Mouse (Mus musculus) bone marrow, adult 2 months (tissue): ENCODE data around the gene Cxcl5. TPM values are rescaled to one million over a fixed set of nuclear protein-coding genes. Genes with fewer than 3 reads are reported as not detected.
"Not testable (repeated sequence)": the region's sequence is repeated elsewhere in the genome, so short reads cannot be mapped to it uniquely, and the experiment has no call there.

Source experiments
- H3K27ac ChIP-seq: fragments of 200-500 bp; 2 replicates; pipeline ENCODE4 v1.5.1; 2012; ENCODE audit warnings: low read depth, mild to moderate bottlenecking, control low read depth, inconsistent platforms, low read length; ENCODE audit not compliant: control insufficient read depth, poor library complexity, insufficient read depth
- H3K4me1 ChIP-seq: fragments of 200-500 bp; 2 replicates; pipeline ENCODE4 v1.6.1; 2011; ENCODE audit warnings: low read length; ENCODE audit not compliant: control insufficient read depth, insufficient read depth
- H3K4me3 ChIP-seq: fragments of 200-500 bp; replicated peaks from 2 replicates; pipeline ENCODE3; 2011; ENCODE audit warnings: mild to moderate bottlenecking, low read depth, low read length, control low read depth; ENCODE audit not compliant: control insufficient read depth
- CTCF ChIP-seq: fragments of 200-500 bp; IDR thresholded peaks from 2 replicates; pipeline ENCODE4 v1.5.1; 2011; ENCODE audit warnings: low read length, control low read depth; ENCODE audit not compliant: control insufficient read depth, insufficient read depth
- POLR2A ChIP-seq: fragments of 200-500 bp; IDR thresholded peaks from 2 replicates; pipeline ENCODE4 v1.6.1; 2011; ENCODE audit warnings: low read depth, mild to moderate bottlenecking, control low read depth, low read length, borderline replicate concordance; ENCODE audit not compliant: control insufficient read depth
- WGBS: fragments of 180-500 bp; shearing (Covaris S2); methylation state at CpG from one replicate; pipeline ENCODE4 v1.1.7; 2018; 5-methylcytosine and 5-hydroxymethylcytosine counted together
- polyA plus RNA-seq: library from polyadenylated mRNA; stranded (reverse); fragments of >200 nt; gene quantifications from 2 replicates; pipeline ENCODE4 v1.2.4, GENCODE M21; 2011; ENCODE audit warnings: low replicate concordance; ENCODE audit not compliant: missing spikeins, insufficient read depth, insufficient read length

Cxcl5 gene
- polyA plus RNA-seq, 1 experiment: 5.4 TPM

DNA sequence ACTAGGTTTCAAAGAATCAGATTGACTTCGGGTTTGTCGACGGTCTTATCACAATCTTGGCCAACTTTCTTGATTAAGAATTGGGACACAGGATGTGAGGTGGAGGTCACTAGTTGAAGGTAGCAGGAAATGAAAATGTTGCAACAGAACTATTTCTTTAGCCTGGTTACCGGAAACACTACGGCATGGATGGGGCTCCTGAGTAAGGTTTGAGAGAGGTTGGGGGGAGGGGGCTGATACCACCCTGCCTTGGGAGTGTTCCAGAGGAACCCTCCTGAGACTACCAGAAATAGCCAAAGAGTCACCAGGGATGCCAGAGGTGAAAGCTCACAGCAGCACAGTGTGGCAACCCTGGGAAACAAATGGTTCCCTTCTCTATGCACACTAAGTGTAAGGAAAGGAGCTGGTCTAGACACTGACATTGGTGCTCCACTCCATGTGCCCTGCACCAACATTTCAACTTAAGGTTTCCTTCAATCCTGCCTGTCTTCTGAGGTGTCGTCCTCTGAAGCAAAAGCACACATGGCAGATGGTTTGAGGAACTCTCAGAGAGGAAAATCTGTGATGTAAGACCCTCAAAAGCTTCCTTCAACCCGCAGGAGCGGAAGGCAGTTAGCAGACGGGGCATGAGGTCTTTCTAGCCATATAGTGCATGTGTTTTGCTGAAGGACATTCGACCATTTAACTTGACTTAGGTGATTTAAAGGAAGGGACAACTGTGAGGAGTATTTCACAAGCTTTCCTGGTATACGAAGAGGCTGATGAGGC, 30.3 kb downstream of the Cxcl5 start:
- Histone ChIP-seq H3K4me1 (no peaks in the 10 kb centered on the region; the same call in none of the 2 replicates), H3K4me3 (no peak overlapping the region), H3K27ac (peak overlapping the region; percentile 74)
- no peak for TF ChIP-seq POLR2A
- TF ChIP-seq CTCF: no peak
- WGBS: under 1% methylated on average over 11 of the region's 11 CpGs

DNA sequence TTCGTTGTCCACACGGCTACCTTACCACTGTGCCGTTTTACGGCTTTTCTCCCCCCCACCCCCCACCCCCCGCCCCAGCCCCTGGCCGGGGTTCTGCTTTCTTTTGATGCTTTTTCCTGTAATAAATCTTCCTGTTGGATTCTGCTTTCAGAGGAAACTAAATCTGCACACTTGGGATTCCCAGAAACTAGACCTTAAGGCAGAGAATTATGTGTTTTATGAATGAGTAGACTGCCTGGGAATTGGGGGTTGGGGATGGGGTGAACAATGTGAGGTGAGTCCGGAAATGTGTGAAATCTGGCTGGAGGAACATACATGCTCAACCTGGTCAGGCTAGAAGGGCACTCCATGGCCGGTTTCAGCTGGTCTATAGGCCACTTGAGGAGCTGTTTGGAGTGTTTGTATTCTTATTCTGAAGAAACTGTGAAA, 30.9 kb downstream of the Cxcl5 start:
- TF ChIP-seq CTCF (no peak), POLR2A (no peak)
- under 1% methylated on average over 8 of the region's 8 CpGs for WGBS
- H3K4me1 ChIP-seq: no peaks in the 10 kb centered on the region; the same call in none of the 2 replicates
- peak overlapping the region; percentile 53; the same call in 1 of the 2 replicates for H3K27ac ChIP-seq
- no peak overlapping the region for H3K4me3 ChIP-seq

DNA sequence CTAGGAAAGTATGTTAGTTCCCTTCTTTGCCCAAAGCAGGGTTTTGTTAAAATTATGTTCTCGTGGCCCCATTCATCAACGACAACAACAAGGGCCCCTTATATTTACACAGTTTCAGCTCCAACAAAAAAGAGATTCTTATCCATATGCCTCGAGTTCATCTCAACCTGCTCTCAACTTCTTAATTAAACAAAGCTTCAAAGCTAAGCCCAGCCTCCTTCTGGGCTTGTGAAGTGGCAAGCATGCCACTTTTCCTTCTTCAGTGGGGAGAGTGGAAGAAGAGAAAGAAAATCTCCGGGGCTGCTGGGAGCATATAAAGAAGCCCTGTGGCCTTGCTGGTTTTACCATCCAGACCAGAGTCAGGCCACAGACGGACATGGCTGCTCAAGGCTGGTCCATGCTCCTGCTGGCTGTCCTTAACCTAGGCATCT, 35.0 kb downstream of the Cxcl5 start, which contains the start of gene Cxcl15:
Gene Cxcl15 (plus strand): TSS at position 340 of the 431 bp plus-strand sequence.
- WGBS: 75% methylated on average over 5 of the region's 5 CpGs
- H3K4me3 ChIP-seq: no peak within 1 kb of the TSS
- peaks cover 1% of the 10 kb centered on the region for H3K4me1 ChIP-seq
- TF ChIP-seq CTCF (no peak), POLR2A (no peak)
- H3K27ac ChIP-seq: no peak within 1 kb of the TSS; the same call in 1 of the 2 replicates

DNA sequence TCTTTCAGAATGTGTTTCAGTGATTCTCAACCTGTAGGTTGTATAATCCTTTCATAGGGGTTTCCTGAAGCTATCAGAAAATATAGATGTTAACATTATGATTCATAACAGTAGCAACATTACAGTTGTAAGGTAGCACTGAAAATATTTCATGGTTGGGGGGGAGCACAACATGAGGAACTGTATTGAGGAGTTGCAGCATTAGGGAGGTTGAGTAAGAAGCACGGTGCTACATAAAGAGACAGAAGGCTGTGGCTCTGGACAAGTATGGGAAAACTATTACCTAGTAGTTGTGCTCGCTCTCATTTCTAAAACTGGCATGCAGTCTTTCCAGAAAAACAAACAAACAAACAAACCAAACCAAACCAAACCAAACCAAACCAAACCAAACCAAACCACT, 36.2 kb downstream of the Cxcl5 start:
- H3K27ac ChIP-seq: not testable (repeated sequence)

DNA sequence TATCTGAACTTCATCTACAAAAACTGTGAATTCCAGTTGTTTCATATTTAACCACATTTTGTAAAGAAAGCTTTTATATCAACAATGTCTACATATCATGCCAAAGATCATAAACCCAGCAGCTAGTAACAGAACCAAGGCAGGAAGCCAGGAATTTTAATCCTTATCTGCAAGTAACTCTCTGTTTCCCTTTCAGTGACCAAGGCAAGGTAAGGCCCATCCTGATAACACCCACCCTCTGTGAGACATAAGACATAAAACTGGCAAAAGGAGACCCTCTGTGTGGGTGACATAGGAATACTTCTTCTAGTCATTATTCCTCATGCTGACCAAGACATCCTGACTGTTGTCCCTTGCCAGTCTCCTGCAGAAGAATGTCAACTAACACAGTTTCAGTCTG, 45.4 kb downstream of the Cxcl5 start:
- Histone ChIP-seq H3K27ac (no peak overlapping the region), H3K4me1 (no peaks in the 10 kb centered on the region), H3K4me3 (no peak overlapping the region)
- TF ChIP-seq POLR2A: no peak
- no peak for TF ChIP-seq CTCF

More for the DNA sequence above, 36.2 kb downstream of the Cxcl5 start:
- 48% methylated on average over 2 of the region's 2 CpGs for WGBS
- not testable (repeated sequence) for H3K4me1 ChIP-seq, H3K4me3 ChIP-seq

- Histone ChIP-seq H3K4me1 (no peaks in the 10 kb centered on the region), H3K4me3 (no peak overlapping the region), H3K27ac (no peak overlapping the region)
- TF ChIP-seq CTCF (no peak), POLR2A (no peak)
Measured at GRCm38 (mm10) chr5:90806050-90806449, 46.9 kb downstream of the Cxcl5 start.

DNA sequence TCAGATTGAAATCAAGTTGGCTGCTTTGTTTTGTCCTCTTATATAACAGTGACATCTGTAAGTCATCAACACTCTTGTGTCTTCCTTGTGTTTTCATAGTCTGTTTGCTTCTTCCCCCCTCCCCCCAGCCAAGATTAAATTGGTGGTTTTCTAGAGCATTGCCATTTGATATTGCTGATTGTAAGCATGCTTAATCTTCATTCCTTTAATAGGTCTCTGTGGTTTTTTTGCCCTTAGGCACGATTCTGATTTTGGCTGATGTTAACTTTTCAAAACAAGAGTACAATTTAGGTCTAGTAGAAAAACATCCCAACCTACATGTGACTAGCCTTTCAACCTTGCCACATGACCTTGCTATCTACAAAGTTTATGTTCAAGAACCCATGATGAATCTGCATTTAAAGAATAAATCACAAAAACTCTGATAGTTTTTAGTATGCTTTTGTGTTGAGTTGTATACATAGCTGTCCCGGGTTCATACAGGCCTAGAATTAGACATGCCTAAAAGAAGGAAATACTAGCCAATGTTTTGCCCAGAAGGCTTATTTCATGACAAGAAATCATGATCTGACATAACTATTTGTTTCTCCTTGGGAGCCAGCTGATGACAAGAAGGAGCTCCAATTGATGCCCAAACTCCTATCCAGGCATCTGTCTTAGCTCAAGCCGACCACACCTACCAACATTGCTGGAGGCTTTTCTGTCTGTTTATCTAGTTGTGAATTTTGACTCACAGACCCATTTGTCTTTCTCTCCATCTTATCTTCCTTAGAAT, 48.2 kb downstream of the Cxcl5 start:
- TF ChIP-seq CTCF (no peak), POLR2A (no peak)
- Histone ChIP-seq H3K4me3 (no peak overlapping the region), H3K4me1 (no peaks in the 10 kb centered on the region), H3K27ac (no peak overlapping the region)
- WGBS: 69% methylated on average over 3 of the region's 3 CpGs

Other genes starting within 250 kb of the Cxcl5 start
- not detected in 2 replicates for gene Afm, start 240.4 kb upstream of the Cxcl5 start, polyA plus RNA-seq
- not detected in 2 replicates for gene 5830473C10Rik, start 198.3 kb upstream of the Cxcl5 start, polyA plus RNA-seq
- gene Rassf6, start 118.7 kb upstream of the Cxcl5 start, polyA plus RNA-seq: not detected in 2 replicates
- gene Ppbp, start 9.2 kb downstream of the Cxcl5 start, polyA plus RNA-seq: 311 and 487 TPM in 2 replicates
- gene Pf4, start 13.1 kb downstream of the Cxcl5 start, polyA plus RNA-seq: 274 and 431 TPM in 2 replicates
- not detected in 2 replicates for gene Cxcl3, start 26.7 kb downstream of the Cxcl5 start, polyA plus RNA-seq
- gene Cxcl15, start 35.2 kb downstream of the Cxcl5 start, polyA plus RNA-seq: not detected in 2 replicates
- 1.6 TPM in 1 of 2 replicates, not detected in the other for gene Cxcl1, start 131.9 kb downstream of the Cxcl5 start, polyA plus RNA-seq
- not detected in 2 replicates for gene Cxcl2, start 144.5 kb downstream of the Cxcl5 start, polyA plus RNA-seq
- gene Mthfd2l, start 171.8 kb downstream of the Cxcl5 start, polyA plus RNA-seq: 3.4 and 4.1 TPM in 2 replicates